ENCODE assay signal across 9 mouse cellular contexts in the genomic region with DNA sequence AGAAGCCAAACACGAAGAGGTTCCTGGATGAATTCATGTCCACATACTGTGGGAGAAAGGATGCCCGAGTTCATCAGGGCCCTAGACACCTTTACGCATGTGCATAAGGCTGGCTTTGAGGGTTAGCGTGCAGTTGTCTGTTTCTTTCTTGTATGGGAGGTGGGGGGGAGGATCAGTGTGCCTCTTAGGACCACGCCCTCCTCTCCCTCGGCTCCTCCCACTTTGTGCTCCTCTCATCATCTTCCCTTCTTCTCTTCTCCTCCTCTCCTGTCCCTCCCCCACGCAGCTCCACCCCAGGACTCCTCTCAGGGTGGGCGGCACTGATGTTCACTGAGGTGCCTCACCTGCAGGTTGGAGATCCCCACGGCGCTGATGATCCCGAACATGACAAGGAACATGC. TPM values are rescaled to one million over a fixed set of nuclear protein-coding genes. Genes with fewer than 3 reads are reported as not detected.
DNase-seq lines count a peak whose midpoint lies in the region; ATAC-seq and TF ChIP-seq lines count a peak whose summit lies in the region.
"Had no signal": no experiment of that assay in that cellular context is flagged by ENCODE, and none has a peak within 500 bp of the region (broad histone marks: within the 10 kb centered on the region; RNA-seq: fewer than 3 reads in every experiment).

No protein-coding gene starts in this region.

- H3K9ac ChIP-seq in embryonic facial prominence, embryonic 14.5 days (ENCODE audit: low read depth, low read length): no peak overlapping the region
- H3K9ac ChIP-seq in limb, embryonic 15.5 days: no peak overlapping the region

- H3K4me3 ChIP-seq in layer of hippocampus, adult 2 months: peak overlapping the region; percentile 41
- H3K4me3 ChIP-seq in embryonic facial prominence, embryonic 14.5 days (ENCODE audit: low read depth, low read length): peak overlapping the region; percentile 21
- no peak overlapping the region for H3K4me3 ChIP-seq in limb, embryonic 15.5 days

- no peaks in the 10 kb centered on the region for H3K27me3 ChIP-seq in embryonic facial prominence, embryonic 14.5 days (replicated peaks; ENCODE audit: control insufficient read depth, insufficient read depth, low read length)
- peaks cover 4% of the 10 kb centered on the region; the same call in 1 of the 2 replicates for H3K27me3 ChIP-seq in limb, embryonic 15.5 days

- no peaks in the 10 kb centered on the region for H3K9me3 ChIP-seq in embryonic facial prominence, embryonic 14.5 days (ENCODE audit: control insufficient read depth, low read length)
- no peaks in the 10 kb centered on the region for H3K9me3 ChIP-seq in limb, embryonic 15.5 days

- no peaks in the 10 kb centered on the region for H3K36me3 ChIP-seq in embryonic facial prominence, embryonic 14.5 days (ENCODE audit: control insufficient read depth, insufficient read depth, low read length)
- no peaks in the 10 kb centered on the region for H3K36me3 ChIP-seq in limb, embryonic 15.5 days

- no peak for TF ChIP-seq CTCF in layer of hippocampus, adult 2 months (conservative IDR thresholded peaks at IDR 0.05)

- DNase-seq in layer of hippocampus, adult 2 months (ENCODE audit: low spot score in 2 of 2): no peak
- DNase-seq in layer of hippocampus, postnatal 25 days (ENCODE audit: extremely low spot score in 1 of 2, low spot score in 1 of 2): no peak
- DNase-seq in R1 (ENCODE audit: low read depth, low spot score): peak; percentile 66
- no peak for DNase-seq in embryonic facial prominence, embryonic 14.5 days (ENCODE audit: low spot score)
- no peak for DNase-seq in natural killer cell, adult 2 months (ENCODE audit: low spot score in 2 of 2)
- DNase-seq in gastrocnemius, adult 18-20 months (ENCODE audit: low spot score): no peak
- no peak for DNase-seq in yolk sac, embryonic 10.5 days (ENCODE audit: low spot score)

- H3K4me1 ChIP-seq in embryonic facial prominence, embryonic 14.5 days (ENCODE audit: control insufficient read depth, insufficient read depth, low read length): no peaks in the 10 kb centered on the region
- H3K4me1 ChIP-seq in limb, embryonic 15.5 days: peaks cover 5% of the 10 kb centered on the region

- no peak for ATAC-seq in embryonic facial prominence, embryonic 14.5 days (ENCODE audit: low read depth)
- no peak for ATAC-seq in limb, embryonic 15.5 days (ENCODE audit: insufficient number of reproducible peaks, low FRiP score, low TSS enrichment, low read depth)

- peak overlapping the region; percentile 47 for H3K4me2 ChIP-seq in embryonic facial prominence, embryonic 14.5 days (ENCODE audit: low read depth, low read length)
- peak overlapping the region; percentile 32; the same call in 1 of the 2 replicates for H3K4me2 ChIP-seq in limb, embryonic 15.5 days

- WGBS in embryonic facial prominence, embryonic 14.5 days: 22% methylated on average over 11 of the region's 11 CpGs
- WGBS in limb, embryonic 15.5 days: 27% methylated on average over 11 of the region's 11 CpGs

- H3K27ac ChIP-seq in layer of hippocampus, adult 2 months: no peak overlapping the region
- no peak overlapping the region for H3K27ac ChIP-seq in embryonic facial prominence, embryonic 14.5 days (replicated peaks; ENCODE audit: low read depth, low read length)
- no peak overlapping the region for H3K27ac ChIP-seq in limb, embryonic 15.5 days

RNA-seq across cellular contexts. Expression of gene Stra8, which starts 28.5 kb away (rescaled TPM):
- not detected for total RNA-seq in layer of hippocampus, adult 2 months (2021)
- total RNA-seq in layer of hippocampus, postnatal 25 days (2021): not detected
- not detected in 2 replicates for polyA plus RNA-seq in embryonic facial prominence, embryonic 14.5 days (2014; fragmentation: Nextera tagmentation; extraction: Ambion mirVana)
- not detected in 2 replicates for polyA plus RNA-seq in limb, embryonic 15.5 days (2015; fragmentation: Nextera tagmentation; extraction: Ambion mirVana)
- total RNA-seq in gastrocnemius, adult 18-20 months (2021): not detected
- total RNA-seq: left cerebral cortex, postnatal 36 days had no signal

RNA-seq across cellular contexts. Expression of gene Wdr91, which starts 37.8 kb away (rescaled TPM):
- 10 to 100 TPM; 34.9 to 37.9 TPM for total RNA-seq in layer of hippocampus, adult 2 months (2021)
- 10 to 100 TPM; 38.7 to 41.3 TPM for total RNA-seq in layer of hippocampus, postnatal 25 days (2021)
- polyA plus RNA-seq in embryonic facial prominence, embryonic 14.5 days (2014; fragmentation: Nextera tagmentation; extraction: Ambion mirVana): 8.6 and 10.2 TPM in 2 replicates
- polyA plus RNA-seq in limb, embryonic 15.5 days (2015; fragmentation: Nextera tagmentation; extraction: Ambion mirVana): 9.9 and 10.2 TPM in 2 replicates
- 1 to 10 TPM; 4.7 to 6.4 TPM for total RNA-seq in gastrocnemius, adult 18-20 months (2021)

RNA-seq across cellular contexts. Expression of gene Slc23a4, which starts 39.7 kb away (rescaled TPM):
- 1 to 10 TPM in 1 of 2 experiments, under 1 TPM in 1; 0.88 to 1.2 TPM for total RNA-seq in layer of hippocampus, adult 2 months (2021)
- total RNA-seq in layer of hippocampus, postnatal 25 days (2021): 1 to 10 TPM in 1 of 2 experiments, under 1 TPM in 1; 0.80 to 1.0 TPM
- 0.18 and 0.53 TPM in 2 replicates for polyA plus RNA-seq in embryonic facial prominence, embryonic 14.5 days (2014; fragmentation: Nextera tagmentation; extraction: Ambion mirVana)
- 0.53 and 0.56 TPM in 2 replicates for polyA plus RNA-seq in limb, embryonic 15.5 days (2015; fragmentation: Nextera tagmentation; extraction: Ambion mirVana)
- under 1 TPM in 1 of 2 experiments, not detected in 1; 0.09 TPM for total RNA-seq in gastrocnemius, adult 18-20 months (2021)

Comparison
In these comparisons a context has a peak if more than half of its experiments do, and no peak if none do; other contexts are left out.
1. RNA of gene Wdr91, which starts 37.8 kb away (total RNA-seq): 38.7 to 41.3 TPM in layer of hippocampus, postnatal 25 days and 34.9 to 37.9 TPM in layer of hippocampus, adult 2 months; 4.7 to 6.4 TPM in gastrocnemius, adult 18-20 months; every median in the first group is over 4 times any median in the second.